Mouse (Mus musculus): ENCODE data around the gene Myom1.
A peak's percentile ranks its signal among the peaks of the same experiment; 100 is the strongest.

Gene Myom1

GRCm38 (mm10) chr17:71136384-71137333 lies 134.2 kb downstream of the Myom1 start:
- DNase-seq (ENCODE audit: low read depth), result no peak

- no peak for DNase-seq (ENCODE audit: low read depth)
Measured at GRCm38 (mm10) chr17:71137334-71137721, 134.9 kb downstream of the Myom1 start.

- no peak for DNase-seq (ENCODE audit: low read depth)
Measured at GRCm38 (mm10) chr17:71142068-71142467, 139.6 kb downstream of the Myom1 start.

- no peak for DNase-seq (ENCODE audit: low read depth)
Measured at GRCm38 (mm10) chr17:71143155-71143554, 140.7 kb downstream of the Myom1 start.

- no peak for DNase-seq (ENCODE audit: low read depth)
Measured at GRCm38 (mm10) chr17:71144322-71145116, 142.1 kb downstream of the Myom1 start.

- DNase-seq (ENCODE audit: low read depth), result peak; percentile 74
Measured at GRCm38 (mm10) chr17:71145248-71145961, 143.0 kb downstream of the Myom1 start.

GRCm38 (mm10) chr17:71153356-71153755 lies 150.9 kb downstream of the Myom1 start:
- no peak for DNase-seq (ENCODE audit: low read depth)

GRCm38 (mm10) chr17:71155271-71155670 lies 152.8 kb downstream of the Myom1 start:
- DNase-seq (ENCODE audit: low read depth), result no peak

- DNase-seq (ENCODE audit: low read depth), result no peak
Measured at GRCm38 (mm10) chr17:71159152-71159567, 156.7 kb downstream of the Myom1 start.

- no peak for DNase-seq (ENCODE audit: low read depth)
Measured at GRCm38 (mm10) chr17:71159720-71160119, 157.3 kb downstream of the Myom1 start.

GRCm38 (mm10) chr17:71160244-71160995 lies 158.0 kb downstream of the Myom1 start:
- DNase-seq (ENCODE audit: low read depth), result no peak

GRCm38 (mm10) chr17:71164991-71165390 lies 162.6 kb downstream of the Myom1 start:
- no peak for DNase-seq (ENCODE audit: low read depth)

- DNase-seq (ENCODE audit: low read depth), result no peak
Measured at GRCm38 (mm10) chr17:71168205-71168815, 165.9 kb downstream of the Myom1 start.

GRCm38 (mm10) chr17:71168846-71169245 lies 166.4 kb downstream of the Myom1 start:
- DNase-seq (ENCODE audit: low read depth), result no peak

GRCm38 (mm10) chr17:71169639-71170038 lies 167.2 kb downstream of the Myom1 start:
- DNase-seq (ENCODE audit: low read depth), result no peak

GRCm38 (mm10) chr17:71171161-71171560 lies 168.7 kb downstream of the Myom1 start:
- peak; percentile 43 for DNase-seq (ENCODE audit: low read depth)
